Mouse (Mus musculus): ENCODE data around the gene Ints5. TPM values are rescaled to one million over a fixed set of nuclear protein-coding genes. Genes with fewer than 3 reads are reported as not detected.
"Not testable (repeated sequence)": the region's sequence is repeated elsewhere in the genome, so short reads cannot be mapped to it uniquely, and the experiment has no call there.

The Ints5 gene
- 14.8 and 15.8 TPM in 2 replicates for polyA plus RNA-seq (2012; rRNA removed)

DNA sequence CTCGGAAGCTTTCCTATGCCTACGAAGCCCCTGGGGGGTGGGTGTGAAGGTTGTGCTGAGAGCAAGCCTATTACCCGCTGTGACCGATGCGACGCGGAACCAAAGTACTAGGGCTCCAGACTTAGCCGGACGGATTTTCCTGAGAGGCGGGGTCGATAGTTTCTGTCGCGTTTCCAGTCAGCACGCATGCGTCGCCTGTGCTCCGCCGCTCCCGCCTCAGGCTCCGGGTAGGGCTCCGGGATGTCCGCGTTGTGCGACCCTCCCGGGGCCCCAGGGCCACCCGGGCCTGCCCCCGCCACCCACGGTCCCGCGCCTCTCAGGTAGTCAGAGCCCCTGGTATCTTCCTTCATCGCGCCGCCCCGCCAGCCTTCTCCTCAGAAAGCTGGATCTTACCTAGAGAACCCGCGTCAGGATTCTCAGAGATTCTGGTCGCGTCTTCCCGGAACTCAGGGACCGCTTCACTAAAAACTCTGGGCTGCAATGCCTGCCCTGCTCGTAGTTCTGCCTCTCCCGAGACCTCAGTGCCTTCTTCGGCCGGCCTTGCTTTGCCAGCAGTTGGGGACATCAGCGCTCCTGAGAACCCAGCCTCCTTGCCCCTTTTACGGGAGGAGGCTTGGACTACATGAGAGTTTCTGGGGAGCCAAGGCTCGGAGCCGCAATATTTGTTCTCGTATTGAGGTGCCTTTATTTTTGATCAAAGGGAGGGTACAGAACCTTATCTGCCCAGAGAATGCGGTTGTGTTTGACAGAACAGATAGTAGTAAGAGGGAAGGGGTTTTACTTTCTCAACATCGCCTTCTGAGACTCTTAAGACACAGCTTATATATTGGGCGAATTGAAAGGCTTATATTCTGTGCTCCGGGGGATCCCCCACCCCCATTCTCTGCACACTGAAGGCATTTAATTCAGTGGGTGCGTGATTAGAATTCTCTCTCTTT, at the start of gene Ints5:
Gene Ints5, plus strand, starts transcription at position 177 of the 938 bp plus-strand sequence.
- peak; percentile 69 to 92 for DNase-seq (ENCODE audit: extremely low spot score in 1 of 2, low spot score in 1 of 2)

GRCm38 (mm10) chr19:8844371-8845129, 48.3 kb upstream of the Ints5 start:
- peak in 1 of 2 experiments; percentile 91 for DNase-seq (ENCODE audit: extremely low spot score in 1 of 2, low spot score in 1 of 2)

DNA sequence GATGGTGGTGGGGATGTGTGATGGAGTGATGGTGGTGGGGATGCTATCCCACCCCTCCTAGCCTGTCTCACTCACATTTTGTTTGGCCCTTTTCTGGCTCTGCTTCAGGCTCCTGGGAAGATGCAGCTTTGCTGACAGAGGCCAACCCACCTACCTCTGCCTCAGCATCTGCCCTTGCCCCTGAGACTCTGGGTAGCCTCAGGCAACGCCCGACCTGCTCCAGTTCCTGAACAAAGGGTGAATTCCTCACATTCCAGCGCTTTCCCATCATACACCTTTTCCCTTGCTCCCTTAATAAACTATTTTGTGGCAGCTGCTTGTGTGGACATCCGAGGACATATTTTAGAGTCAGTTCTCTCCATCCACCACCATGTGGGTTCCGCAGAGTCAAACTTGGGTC, 44.4 kb upstream of the Ints5 start:
- DNase-seq (ENCODE audit: extremely low spot score in 1 of 2, low spot score in 1 of 2) = no peak

- DNase-seq (ENCODE audit: extremely low spot score in 1 of 2, low spot score in 1 of 2) = no peak
Observed at GRCm38 (mm10) chr19:8850402-8850901, 42.4 kb upstream of the Ints5 start, which contains the start of gene Lrrn4cl. Lrrn4cl (plus strand) TSS chr19:8850768.

DNA sequence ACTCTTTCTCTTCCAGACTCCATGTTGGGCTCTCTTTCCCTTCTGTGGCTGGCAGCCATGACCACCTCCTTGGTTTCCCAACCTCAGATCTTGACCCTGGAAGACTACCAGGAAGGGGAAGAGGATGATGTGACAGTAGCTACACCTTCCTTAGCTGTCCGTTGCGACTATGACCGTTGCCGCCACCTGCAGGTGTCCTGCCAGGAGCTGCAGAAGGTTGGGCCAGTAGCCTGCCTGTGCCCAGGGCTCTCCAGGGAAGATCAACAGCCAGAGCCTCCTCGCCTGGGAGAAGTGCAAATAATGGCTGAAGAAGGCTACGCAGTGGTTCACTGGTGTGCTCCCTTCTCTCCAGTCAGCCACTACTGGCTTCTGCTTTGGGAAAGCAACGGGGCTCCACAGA, 41.2 kb upstream of the Ints5 start:
- DNase-seq (ENCODE audit: extremely low spot score in 1 of 2, low spot score in 1 of 2) = no peak

DNA sequence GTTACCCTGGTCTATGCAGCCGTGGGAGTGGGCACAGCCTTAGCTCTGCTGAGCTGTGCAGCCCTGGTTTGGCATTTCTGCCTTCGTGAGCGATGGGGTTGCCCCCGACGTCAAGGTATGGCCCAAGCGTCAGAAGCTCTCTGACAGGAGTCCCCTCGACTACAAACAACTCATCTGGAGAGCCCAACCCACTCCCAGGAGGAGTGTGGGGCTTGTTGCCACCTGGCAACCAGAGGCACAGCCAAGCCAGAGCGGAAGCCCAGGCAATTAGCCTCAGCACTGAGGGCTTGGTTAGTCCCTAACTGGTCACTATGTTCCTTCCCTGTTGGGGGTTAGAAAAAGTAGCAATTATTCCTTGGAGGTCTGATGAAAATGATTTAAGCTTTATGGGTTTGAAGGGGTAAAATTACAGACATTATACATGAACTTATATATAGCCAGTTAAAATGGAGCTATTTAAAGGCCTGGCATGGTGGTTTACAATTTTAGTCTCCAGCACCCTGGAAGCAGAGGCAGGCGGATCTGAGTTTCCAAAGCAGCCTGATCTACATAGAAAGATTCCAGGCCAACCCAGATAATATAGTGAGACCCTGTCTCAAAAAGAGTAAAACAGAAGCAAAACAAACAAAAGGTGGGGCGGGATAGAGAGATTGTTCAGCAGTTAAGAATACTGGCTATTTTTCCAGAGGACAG, 40.4 kb upstream of the Ints5 start:
- DNase-seq (ENCODE audit: extremely low spot score in 1 of 2, low spot score in 1 of 2) = no peak

GRCm38 (mm10) chr19:8853117-8853516, 39.7 kb upstream of the Ints5 start:
- no peak for DNase-seq (ENCODE audit: extremely low spot score in 1 of 2, low spot score in 1 of 2)

- DNase-seq (ENCODE audit: extremely low spot score in 1 of 2, low spot score in 1 of 2) = no peak
Observed at GRCm38 (mm10) chr19:8857689-8858088, 35.1 kb upstream of the Ints5 start.

GRCm38 (mm10) chr19:8859018-8859417, 33.8 kb upstream of the Ints5 start:
- DNase-seq (ENCODE audit: extremely low spot score in 1 of 2, low spot score in 1 of 2) = no peak

GRCm38 (mm10) chr19:8864265-8864664, 28.5 kb upstream of the Ints5 start:
- no peak for DNase-seq (ENCODE audit: extremely low spot score in 1 of 2, low spot score in 1 of 2)

- not testable (repeated sequence) for DNase-seq (ENCODE audit: extremely low spot score in 1 of 2, low spot score in 1 of 2)
Observed at GRCm38 (mm10) chr19:8870381-8870780, 22.4 kb upstream of the Ints5 start.

- no peak for DNase-seq (ENCODE audit: extremely low spot score in 1 of 2, low spot score in 1 of 2)
Observed at GRCm38 (mm10) chr19:8870838-8871237, 22.0 kb upstream of the Ints5 start.

GRCm38 (mm10) chr19:8871267-8872186, 21.3 kb upstream of the Ints5 start, which contains the start of gene Ubxn1:
Ubxn1 (plus strand) TSS chr19:8871496.
- peak; percentile 97 to 99 for DNase-seq (ENCODE audit: extremely low spot score in 1 of 2, low spot score in 1 of 2)

DNA sequence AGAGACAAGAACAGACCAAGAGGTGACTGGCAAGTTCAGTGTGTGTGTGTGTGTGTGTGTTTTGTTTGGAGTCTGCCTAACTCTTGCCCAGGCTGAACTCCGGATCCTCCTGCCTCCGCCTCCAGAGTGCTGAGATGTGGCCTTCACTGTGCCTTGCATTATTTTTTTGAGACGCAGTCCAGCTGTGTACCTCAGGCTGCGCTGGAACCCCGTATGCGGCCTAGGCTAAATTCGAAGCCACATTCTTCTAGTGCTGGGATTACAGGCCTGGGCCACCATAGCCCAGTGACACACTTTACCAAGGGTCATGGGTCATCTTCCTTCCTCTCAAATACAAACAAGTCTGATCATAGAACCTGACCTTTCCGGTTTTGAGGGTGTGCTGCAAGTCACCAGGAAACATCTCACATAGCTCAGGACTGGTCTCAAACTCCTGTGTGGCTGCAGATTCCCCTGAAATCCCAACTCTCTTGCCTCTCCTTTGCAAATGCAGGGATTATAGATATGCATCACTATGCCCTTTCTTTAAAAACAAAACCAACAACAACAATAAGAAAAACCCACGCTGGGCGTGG, 20.5 kb upstream of the Ints5 start:
- DNase-seq (ENCODE audit: extremely low spot score in 1 of 2, low spot score in 1 of 2) = no peak

GRCm38 (mm10) chr19:8875031-8875430, 17.8 kb upstream of the Ints5 start:
- DNase-seq (ENCODE audit: extremely low spot score in 1 of 2, low spot score in 1 of 2) = no peak

- peak; percentile 88 to 93 for DNase-seq (ENCODE audit: extremely low spot score in 1 of 2, low spot score in 1 of 2)
Observed at GRCm38 (mm10) chr19:8880311-8881033, 12.3 kb upstream of the Ints5 start, which contains the start of gene Uqcc3. Uqcc3 (minus strand) TSS chr19:8880923.

GRCm38 (mm10) chr19:8881034-8881392, 11.8 kb upstream of the Ints5 start:
- DNase-seq (ENCODE audit: extremely low spot score in 1 of 2, low spot score in 1 of 2) = no peak

DNA sequence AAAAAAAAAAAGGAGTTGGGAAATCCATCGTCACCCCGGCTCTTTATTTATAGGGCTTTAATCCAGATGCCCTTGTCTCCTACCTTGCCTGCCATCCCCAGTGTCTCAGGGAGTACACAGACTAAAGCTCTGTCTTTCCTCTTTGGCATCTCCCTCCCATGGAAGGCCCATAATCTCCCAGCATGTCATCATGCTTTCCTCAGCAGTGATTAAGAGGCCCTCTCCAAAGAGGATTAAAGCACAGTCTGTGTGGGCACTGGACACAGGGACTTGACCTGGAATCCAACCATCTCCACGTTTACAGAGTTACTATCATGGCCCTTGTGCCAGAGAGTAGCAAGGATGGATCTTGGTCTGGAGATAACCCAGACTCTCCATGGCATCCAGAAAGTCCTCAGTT, 9.2 kb upstream of the Ints5 start, which contains the start of the genes Lbhd1 and Gm49403:
Gene Lbhd1, plus strand, starts transcription at position 117 of the 400 bp plus-strand sequence.
Gene Gm49403, plus strand, starts transcription at position 315 of the 400 bp plus-strand sequence.
- DNase-seq (ENCODE audit: extremely low spot score in 1 of 2, low spot score in 1 of 2) = no peak

Data from frontal cortex, adult 2 months (tissue).